Mouse (Mus musculus): ENCODE results near the gene Itln1. TPM values are rescaled to one million over a fixed set of nuclear protein-coding genes. Genes with fewer than 3 reads are reported as not detected.

Itln1 gene
- polyA plus RNA-seq, 2 experiments, result not detected

- 55% methylated on average over 2 of the region's 2 CpGs for WGBS (ENCODE audit: insufficient replicate concordance)
- no peak for DNase-seq (ENCODE audit: low read depth in 3 of 3, low spot score in 3 of 3)
- no peak overlapping the region for H3K9ac ChIP-seq (replicated peaks)
- no peak overlapping the region for H3K4me2 ChIP-seq (ENCODE audit: low read depth)
- no peak for ATAC-seq (ENCODE audit: insufficient read depth)
- no peaks in the 10 kb centered on the region for H3K27me3 ChIP-seq (ENCODE audit: control insufficient read depth, insufficient read depth, low read length)
- no peak overlapping the region for H3K27ac ChIP-seq
- H3K4me3 ChIP-seq (ENCODE audit: insufficient read depth in 1 of 2, low read depth in 2 of 2, low read length in 2 of 2), result no peak overlapping the region
- no peaks in the 10 kb centered on the region for H3K36me3 ChIP-seq (replicated peaks; ENCODE audit: control insufficient read depth, insufficient read depth, low read depth)
- 0 out of 4 replicates have a peak, but pooled peaks cover 0 to 5% of the 10 kb centered on the region in 2 experiments for H3K4me1 ChIP-seq (replicated peaks; ENCODE audit: control insufficient read depth in 2 of 2, insufficient read depth in 2 of 2, low read length in 1 of 2)
- no peaks in the 10 kb centered on the region for H3K9me3 ChIP-seq (ENCODE audit: control insufficient read depth, low read length)
- TF ChIP-seq EP300 (IDR thresholded peaks at IDR 0.05; ENCODE audit: low read depth), result no peak
- TF ChIP-seq CTCF (IDR thresholded peaks at IDR 0.05; ENCODE audit: low read depth), result no peak
These were observed 17.1 kb upstream of the Itln1 start for GRCm38 (mm10) chr1:171552230-171552629.

- Histone ChIP-seq H3K9ac (replicated peaks) (no peak overlapping the region), H3K36me3 (replicated peaks; ENCODE audit: control insufficient read depth, insufficient read depth, low read depth) (no peaks in the 10 kb centered on the region), H3K27me3 (ENCODE audit: control insufficient read depth, insufficient read depth, low read length) (no peaks in the 10 kb centered on the region), H3K9me3 (ENCODE audit: control insufficient read depth, low read length) (no peaks in the 10 kb centered on the region), H3K4me2 (ENCODE audit: low read depth) (no peak overlapping the region), H3K4me1 (replicated peaks; ENCODE audit: control insufficient read depth in 2 of 2, insufficient read depth in 2 of 2, low read length in 1 of 2) (0 out of 4 replicates have a peak, but pooled peaks cover 0 to 5% of the 10 kb centered on the region in 2 experiments), H3K4me3 (ENCODE audit: insufficient read depth in 1 of 2, low read depth in 2 of 2, low read length in 2 of 2) (no peak overlapping the region), H3K27ac (no peak overlapping the region)
- TF ChIP-seq EP300 (IDR thresholded peaks at IDR 0.05; ENCODE audit: low read depth) (no peak), CTCF (IDR thresholded peaks at IDR 0.05; ENCODE audit: low read depth) (no peak)
- WGBS (ENCODE audit: insufficient replicate concordance), result 27% methylated on average over 7 of the region's 7 CpGs
- no peak for DNase-seq (ENCODE audit: low read depth in 3 of 3, low spot score in 3 of 3)
- no peak for ATAC-seq (ENCODE audit: insufficient read depth)
These were observed 16.2 kb upstream of the Itln1 start for GRCm38 (mm10) chr1:171551326-171551725.

GRCm38 (mm10) chr1:171540694-171541093 is 5.6 kb upstream of the Itln1 start:
- Histone ChIP-seq H3K4me3 (ENCODE audit: insufficient read depth in 1 of 2, low read depth in 2 of 2, low read length in 2 of 2) (no peak overlapping the region), H3K4me2 (ENCODE audit: low read depth) (no peak overlapping the region), H3K9ac (replicated peaks) (no peak overlapping the region), H3K27ac (no peak overlapping the region), H3K36me3 (replicated peaks; ENCODE audit: control insufficient read depth, insufficient read depth, low read depth) (no peaks in the 10 kb centered on the region), H3K4me1 (replicated peaks; ENCODE audit: control insufficient read depth in 2 of 2, insufficient read depth in 2 of 2, low read length in 1 of 2) (no peaks in the 10 kb centered on the region), H3K9me3 (ENCODE audit: control insufficient read depth, low read length) (no peaks in the 10 kb centered on the region; the same call in 1 of the 2 replicates), H3K27me3 (ENCODE audit: control insufficient read depth, insufficient read depth, low read length) (no peaks in the 10 kb centered on the region)
- TF ChIP-seq EP300 (IDR thresholded peaks at IDR 0.05; ENCODE audit: low read depth), result no peak
- TF ChIP-seq CTCF (IDR thresholded peaks at IDR 0.05; ENCODE audit: low read depth), result no peak
- DNase-seq (ENCODE audit: low read depth in 3 of 3, low spot score in 3 of 3) (no peak), ATAC-seq (ENCODE audit: insufficient read depth) (no peak)
- WGBS (ENCODE audit: insufficient replicate concordance), result 43% methylated on average over 1 of the region's 1 CpGs

- Histone ChIP-seq H3K4me2 (ENCODE audit: low read depth) (no peak overlapping the region), H3K9me3 (ENCODE audit: control insufficient read depth, low read length) (no peaks in the 10 kb centered on the region; the same call in 1 of the 2 replicates), H3K9ac (replicated peaks) (no peak overlapping the region), H3K4me3 (ENCODE audit: insufficient read depth in 1 of 2, low read depth in 2 of 2, low read length in 2 of 2) (no peak overlapping the region), H3K36me3 (replicated peaks; ENCODE audit: control insufficient read depth, insufficient read depth, low read depth) (no peaks in the 10 kb centered on the region), H3K27me3 (ENCODE audit: control insufficient read depth, insufficient read depth, low read length) (no peaks in the 10 kb centered on the region), H3K4me1 (replicated peaks; ENCODE audit: control insufficient read depth in 2 of 2, insufficient read depth in 2 of 2, low read length in 1 of 2) (no peaks in the 10 kb centered on the region), H3K27ac (no peak overlapping the region)
- no peak for TF ChIP-seq EP300 (IDR thresholded peaks at IDR 0.05; ENCODE audit: low read depth)
- TF ChIP-seq CTCF (IDR thresholded peaks at IDR 0.05; ENCODE audit: low read depth), result no peak
- DNase-seq (ENCODE audit: low read depth in 3 of 3, low spot score in 3 of 3) (no peak), ATAC-seq (ENCODE audit: insufficient read depth) (no peak)
These were observed 537 bp downstream of the Itln1 start for GRCm38 (mm10) chr1:171534557-171534956.

GRCm38 (mm10) chr1:171532830-171533229 is 2.3 kb downstream of the Itln1 start:
- Histone ChIP-seq H3K36me3 (replicated peaks; ENCODE audit: control insufficient read depth, insufficient read depth, low read depth) (no peaks in the 10 kb centered on the region), H3K4me3 (ENCODE audit: insufficient read depth in 1 of 2, low read depth in 2 of 2, low read length in 2 of 2) (no peak overlapping the region), H3K27ac (no peak overlapping the region), H3K9me3 (ENCODE audit: control insufficient read depth, low read length) (no peaks in the 10 kb centered on the region), H3K4me2 (ENCODE audit: low read depth) (no peak overlapping the region), H3K27me3 (ENCODE audit: control insufficient read depth, insufficient read depth, low read length) (no peaks in the 10 kb centered on the region), H3K4me1 (replicated peaks; ENCODE audit: control insufficient read depth in 2 of 2, insufficient read depth in 2 of 2, low read length in 1 of 2) (no peaks in the 10 kb centered on the region), H3K9ac (replicated peaks) (no peak overlapping the region)
- TF ChIP-seq CTCF (IDR thresholded peaks at IDR 0.05; ENCODE audit: low read depth) (peak; percentile 58), EP300 (IDR thresholded peaks at IDR 0.05; ENCODE audit: low read depth) (no peak)
- DNase-seq (ENCODE audit: low read depth in 3 of 3, low spot score in 3 of 3), result no peak
- no peak for ATAC-seq (ENCODE audit: insufficient read depth)
- 38% methylated on average over 2 of the region's 2 CpGs for WGBS (ENCODE audit: insufficient replicate concordance)
